Mouse (Mus musculus) urinary bladder, postnatal 36 days (tissue): ENCODE measurements around the gene Gm43518.

Experiments
- DNase-seq, 2 experiments: peaks; one replicate each; pipeline ENCODE4 v3.0.0; 2022; ENCODE audit warnings: low spot score in 2 of 2, mixed read lengths in 1 of 2

Gene Gm43518

GRCm38 (mm10) chr5:123978131-123978530 is 50.9 kb downstream of the Gm43518 start:
- no peak for DNase-seq

- DNase-seq = no peak
These were observed 52.2 kb downstream of the Gm43518 start for GRCm38 (mm10) chr5:123979221-123979979.

- no peak for DNase-seq
These were observed 52.8 kb downstream of the Gm43518 start for GRCm38 (mm10) chr5:123979980-123980369.

- DNase-seq = no peak
These were observed 53.5 kb downstream of the Gm43518 start for GRCm38 (mm10) chr5:123980521-123981249.

GRCm38 (mm10) chr5:123981250-123981554 is 54.0 kb downstream of the Gm43518 start:
- no peak for DNase-seq

- DNase-seq = no peak
These were observed 55.6 kb downstream of the Gm43518 start for GRCm38 (mm10) chr5:123982838-123983237.

GRCm38 (mm10) chr5:123985434-123985833 is 58.2 kb downstream of the Gm43518 start:
- DNase-seq = no peak

- DNase-seq = no peak
These were observed 59.7 kb downstream of the Gm43518 start for GRCm38 (mm10) chr5:123986925-123987324.

- no peak for DNase-seq
These were observed 60.3 kb downstream of the Gm43518 start for GRCm38 (mm10) chr5:123987511-123987910.
